Mouse (Mus musculus): Measurements from ENCODE around the gene Gstt3. TPM values are rescaled to one million over a fixed set of nuclear protein-coding genes. Genes with fewer than 3 reads are reported as not detected.
A peak's percentile ranks its signal among the peaks of the same experiment; 100 is the strongest.

The Gstt3 gene
- polyA plus RNA-seq, 1 experiment from 2014 or later: 1.2 TPM

DNA sequence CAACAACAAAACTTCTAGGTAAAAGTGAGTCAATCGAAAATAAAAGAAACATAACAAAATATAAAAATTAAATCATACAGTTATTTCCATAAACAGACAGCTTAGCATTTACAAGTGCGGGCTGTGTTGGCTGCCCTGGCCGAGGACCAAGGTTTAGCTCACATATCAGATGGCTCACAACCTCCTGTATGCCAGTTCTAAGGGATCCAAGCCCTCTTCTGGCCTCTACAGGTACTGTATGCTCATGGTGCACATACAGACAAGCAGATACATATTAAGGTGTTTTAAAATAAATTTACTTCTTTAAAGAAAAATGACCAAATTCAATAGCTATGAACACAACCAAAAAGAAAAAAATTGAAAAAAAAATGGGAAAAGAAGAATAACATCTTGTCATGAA is 20.9 kb downstream of the Gstt3 start:
- WGBS: 98% methylated on average over 3 of the region's 3 CpGs
- no peaks in the 10 kb centered on the region for H3K27me3 ChIP-seq (ENCODE audit: control insufficient read depth, insufficient read depth, low read length)
- H3K36me3 ChIP-seq (ENCODE audit: control insufficient read depth, insufficient read depth, low read length): peaks cover 4% of the 10 kb centered on the region; the same call in 1 of the 2 replicates
- H3K9ac ChIP-seq (ENCODE audit: low read length): no peak overlapping the region
- DNase-seq (ENCODE audit: low spot score) (no peak), ATAC-seq (replicated peaks; ENCODE audit: low FRiP score) (no peak)
- H3K27ac ChIP-seq (ENCODE audit: low read depth, low read length): no peak overlapping the region
- H3K4me1 ChIP-seq (replicated peaks; ENCODE audit: control insufficient read depth, insufficient read depth, low read length): peaks cover 4% of the 10 kb centered on the region; the same call in 1 of the 2 replicates
- H3K4me2 ChIP-seq (ENCODE audit: low read depth, low read length, severe bottlenecking): no peak overlapping the region
- no peaks in the 10 kb centered on the region; the same call in 1 of the 2 replicates for H3K9me3 ChIP-seq (ENCODE audit: control insufficient read depth, low read length)
- H3K4me3 ChIP-seq (ENCODE audit: low read depth, low read length): no peak overlapping the region

DNA sequence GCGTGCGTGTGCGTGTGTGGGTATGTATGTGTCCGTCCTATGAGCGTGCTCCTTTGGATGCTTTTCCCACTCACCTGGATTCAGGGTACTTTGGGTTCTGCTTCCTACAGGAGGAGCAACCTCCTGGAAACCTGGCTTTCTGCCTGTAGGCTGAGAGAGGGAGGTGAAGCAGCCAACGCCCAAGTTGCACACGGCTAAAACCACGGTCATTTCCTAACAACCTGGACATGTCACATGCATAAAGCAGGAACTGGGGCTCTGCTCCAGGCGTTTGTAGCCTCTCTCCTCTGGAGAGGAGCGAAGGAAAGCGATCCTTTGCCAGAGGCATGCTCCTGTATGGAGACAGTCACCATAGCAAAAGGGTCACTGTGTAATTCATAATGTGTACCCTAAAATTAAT is 24.5 kb downstream of the Gstt3 start:
- Histone ChIP-seq H3K4me1 (replicated peaks; ENCODE audit: control insufficient read depth, insufficient read depth, low read length) (no peaks in the 10 kb centered on the region), H3K27ac (ENCODE audit: low read depth, low read length) (no peak overlapping the region), H3K4me2 (ENCODE audit: low read depth, low read length, severe bottlenecking) (no peak overlapping the region), H3K4me3 (ENCODE audit: low read depth, low read length) (no peak overlapping the region), H3K27me3 (ENCODE audit: control insufficient read depth, insufficient read depth, low read length) (no peaks in the 10 kb centered on the region), H3K36me3 (ENCODE audit: control insufficient read depth, insufficient read depth, low read length) (peaks cover 9% of the 10 kb centered on the region; the same call in 1 of the 2 replicates), H3K9ac (ENCODE audit: low read length) (no peak overlapping the region), H3K9me3 (ENCODE audit: control insufficient read depth, low read length) (no peaks in the 10 kb centered on the region; the same call in 1 of the 2 replicates)
- ATAC-seq (replicated peaks; ENCODE audit: low FRiP score): no peak
- WGBS: 97% methylated on average over 11 of the region's 11 CpGs
- no peak for DNase-seq (ENCODE audit: low spot score)

DNA sequence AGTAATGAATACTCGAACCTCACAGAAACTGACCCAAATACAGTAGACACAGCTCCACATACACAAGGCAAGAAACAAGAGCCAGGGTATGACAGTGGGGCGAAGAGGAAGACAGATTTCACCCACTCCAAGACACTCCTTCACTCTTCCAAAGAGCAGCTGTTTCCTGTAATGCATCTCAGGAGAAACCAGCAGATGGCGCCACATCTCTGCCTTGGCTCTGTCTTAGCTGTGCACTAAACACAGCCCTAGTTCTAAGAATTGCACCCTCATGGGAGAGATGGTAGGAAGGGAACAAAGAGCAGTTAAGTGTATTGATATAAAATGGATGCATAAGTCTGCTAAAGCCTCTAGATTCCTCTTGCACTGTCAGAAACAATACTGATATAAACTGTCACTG is 37.2 kb downstream of the Gstt3 start:
- 43% methylated on average over 3 of the region's 3 CpGs for WGBS
- Histone ChIP-seq H3K4me1 (replicated peaks; ENCODE audit: control insufficient read depth, insufficient read depth, low read length) (no peaks in the 10 kb centered on the region), H3K9me3 (ENCODE audit: control insufficient read depth, low read length) (no peaks in the 10 kb centered on the region), H3K9ac (ENCODE audit: low read length) (no peak overlapping the region), H3K27me3 (ENCODE audit: control insufficient read depth, insufficient read depth, low read length) (no peaks in the 10 kb centered on the region), H3K4me2 (ENCODE audit: low read depth, low read length, severe bottlenecking) (no peak overlapping the region), H3K4me3 (ENCODE audit: low read depth, low read length) (no peak overlapping the region), H3K36me3 (ENCODE audit: control insufficient read depth, insufficient read depth, low read length) (peaks cover 19% of the 10 kb centered on the region; the same call in 1 of the 2 replicates), H3K27ac (ENCODE audit: low read depth, low read length) (no peak overlapping the region)
- peak; percentile 87 for ATAC-seq (replicated peaks; ENCODE audit: low FRiP score)
- DNase-seq (ENCODE audit: low spot score): peak; percentile 84

DNA sequence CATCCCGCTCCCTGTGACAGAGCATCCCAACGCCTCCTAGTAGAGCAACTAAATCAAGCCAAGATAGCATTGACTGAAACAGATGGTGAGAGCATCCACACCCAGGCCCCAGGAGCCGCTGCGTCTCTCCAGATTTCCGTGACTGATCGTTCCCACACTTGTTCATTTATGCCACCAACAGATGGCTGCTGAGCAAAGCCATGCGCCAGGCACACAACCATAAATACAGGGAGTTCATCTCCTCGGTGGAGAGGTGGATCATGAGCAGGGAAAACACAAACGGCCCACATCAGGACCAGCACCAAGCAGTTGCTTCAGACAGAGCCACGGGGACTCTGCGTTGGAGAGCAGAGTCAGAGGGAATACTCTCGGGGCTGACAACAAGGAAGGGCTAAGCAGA is 37.8 kb downstream of the Gstt3 start:
- 93% methylated on average over 12 of the region's 12 CpGs for WGBS
- no peak overlapping the region for H3K4me2 ChIP-seq (ENCODE audit: low read depth, low read length, severe bottlenecking)
- no peak overlapping the region for H3K9ac ChIP-seq (ENCODE audit: low read length)
- ATAC-seq (replicated peaks; ENCODE audit: low FRiP score) (no peak), DNase-seq (ENCODE audit: low spot score) (no peak)
- peaks cover 18% of the 10 kb centered on the region; the same call in 1 of the 2 replicates for H3K36me3 ChIP-seq (ENCODE audit: control insufficient read depth, insufficient read depth, low read length)
- H3K4me1 ChIP-seq (replicated peaks; ENCODE audit: control insufficient read depth, insufficient read depth, low read length): no peaks in the 10 kb centered on the region
- no peak overlapping the region for H3K27ac ChIP-seq (ENCODE audit: low read depth, low read length)
- no peaks in the 10 kb centered on the region for H3K27me3 ChIP-seq (ENCODE audit: control insufficient read depth, insufficient read depth, low read length)
- no peak overlapping the region for H3K4me3 ChIP-seq (ENCODE audit: low read depth, low read length)
- no peaks in the 10 kb centered on the region for H3K9me3 ChIP-seq (ENCODE audit: control insufficient read depth, low read length)

DNA sequence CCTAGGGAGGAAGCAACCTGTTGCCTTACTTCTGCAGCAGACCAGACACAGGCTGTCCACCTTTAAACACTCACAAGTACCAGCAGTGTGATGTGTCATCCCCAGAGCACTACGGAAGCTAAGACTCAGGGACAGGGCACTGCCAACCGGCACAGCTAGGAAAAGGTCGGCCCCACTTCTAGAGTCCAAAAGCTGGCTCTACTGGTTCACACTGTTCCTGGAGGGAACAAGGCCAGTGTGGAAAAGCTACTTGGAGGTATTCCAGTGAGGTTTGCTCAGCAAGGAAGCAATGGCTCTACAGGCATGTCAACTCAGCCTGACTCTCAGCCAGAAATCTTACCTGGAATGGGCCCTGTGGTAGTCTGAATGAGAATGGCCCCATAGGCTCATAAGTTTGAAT is 40.3 kb downstream of the Gstt3 start:
- H3K36me3 ChIP-seq (ENCODE audit: control insufficient read depth, insufficient read depth, low read length): peaks cover 16% of the 10 kb centered on the region; the same call in 1 of the 2 replicates
- no peak overlapping the region for H3K4me3 ChIP-seq (ENCODE audit: low read depth, low read length)
- no peaks in the 10 kb centered on the region for H3K9me3 ChIP-seq (ENCODE audit: control insufficient read depth, low read length)
- no peak for DNase-seq (ENCODE audit: low spot score)
- no peak for ATAC-seq (replicated peaks; ENCODE audit: low FRiP score)
- WGBS: 98% methylated on average over 3 of the region's 3 CpGs
- H3K27ac ChIP-seq (ENCODE audit: low read depth, low read length): no peak overlapping the region
- no peak overlapping the region for H3K4me2 ChIP-seq (ENCODE audit: low read depth, low read length, severe bottlenecking)
- H3K9ac ChIP-seq (ENCODE audit: low read length): no peak overlapping the region
- H3K4me1 ChIP-seq (replicated peaks; ENCODE audit: control insufficient read depth, insufficient read depth, low read length): no peaks in the 10 kb centered on the region
- no peaks in the 10 kb centered on the region for H3K27me3 ChIP-seq (ENCODE audit: control insufficient read depth, insufficient read depth, low read length)

DNA sequence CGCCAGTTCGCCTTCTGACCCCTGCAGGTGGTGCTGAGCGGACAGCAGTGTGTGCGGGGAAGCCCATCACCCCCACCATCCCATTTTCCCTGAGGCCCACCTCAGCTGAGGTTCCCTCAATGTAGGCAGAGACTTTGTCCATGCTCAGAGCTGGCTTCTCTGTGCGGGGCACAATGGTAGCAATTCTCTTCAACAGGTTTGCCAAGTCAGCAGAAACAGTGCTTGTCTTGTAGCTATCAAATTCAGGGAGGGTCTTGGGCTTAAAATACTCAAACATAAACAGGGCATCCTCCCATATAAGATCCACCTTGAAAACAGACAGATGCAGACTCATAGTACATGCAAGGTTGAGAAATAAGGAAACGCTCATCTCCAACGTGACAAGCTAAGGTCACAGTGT is 55.8 kb downstream of the Gstt3 start:
- H3K27me3 ChIP-seq (ENCODE audit: control insufficient read depth, insufficient read depth, low read length): no peaks in the 10 kb centered on the region
- ATAC-seq (replicated peaks; ENCODE audit: low FRiP score) (no peak), DNase-seq (ENCODE audit: low spot score) (no peak)
- H3K9me3 ChIP-seq (ENCODE audit: control insufficient read depth, low read length): no peaks in the 10 kb centered on the region
- no peak overlapping the region for H3K27ac ChIP-seq (ENCODE audit: low read depth, low read length)
- no peaks in the 10 kb centered on the region for H3K4me1 ChIP-seq (replicated peaks; ENCODE audit: control insufficient read depth, insufficient read depth, low read length)
- 95% methylated on average over 7 of the region's 7 CpGs for WGBS
- no peak overlapping the region for H3K9ac ChIP-seq (ENCODE audit: low read length)
- no peak overlapping the region for H3K4me2 ChIP-seq (ENCODE audit: low read depth, low read length, severe bottlenecking)
- H3K4me3 ChIP-seq (ENCODE audit: low read depth, low read length): no peak overlapping the region
- peaks cover 19% of the 10 kb centered on the region for H3K36me3 ChIP-seq (ENCODE audit: control insufficient read depth, insufficient read depth, low read length)

Other genes starting within 250 kb of the Gstt3 start
- 2.3 and 3.5 TPM in 2 replicates for gene Lrrc75b, start 221.1 kb downstream of the Gstt3 start, polyA plus RNA-seq (2014; fragmentation: Nextera tagmentation; extraction: Ambion mirVana)
- gene Ggt1, start 219.8 kb downstream of the Gstt3 start, polyA plus RNA-seq (2014; fragmentation: Nextera tagmentation; extraction: Ambion mirVana): 2.3 and 3.4 TPM in 2 replicates
- 0.67 and 1.0 TPM in 2 replicates for gene Ggt5, start 192.1 kb downstream of the Gstt3 start, polyA plus RNA-seq (2014; fragmentation: Nextera tagmentation; extraction: Ambion mirVana)
- 2.0 and 2.3 TPM in 2 replicates for gene Susd2, start 137.4 kb downstream of the Gstt3 start, polyA plus RNA-seq (2014; fragmentation: Nextera tagmentation; extraction: Ambion mirVana)
- gene Cabin1, start 17.1 kb downstream of the Gstt3 start, polyA plus RNA-seq (2014; fragmentation: Nextera tagmentation; extraction: Ambion mirVana): 41.8 and 49.1 TPM in 2 replicates
- 81.2 and 84.3 TPM in 2 replicates for gene Ddt, start 8.0 kb downstream of the Gstt3 start, polyA plus RNA-seq (2014; fragmentation: Nextera tagmentation; extraction: Ambion mirVana)
- not detected in 2 replicates for gene Gm20441, start 460 bp downstream of the Gstt3 start, polyA plus RNA-seq (2014; fragmentation: Nextera tagmentation; extraction: Ambion mirVana)
- gene Gstt1, start 17.2 kb upstream of the Gstt3 start, polyA plus RNA-seq (2014; fragmentation: Nextera tagmentation; extraction: Ambion mirVana): 4.6 and 5.2 TPM in 2 replicates
- not detected in 2 replicates for gene Gstt4, start 41.1 kb upstream of the Gstt3 start, polyA plus RNA-seq (2014; fragmentation: Nextera tagmentation; extraction: Ambion mirVana)
- gene Gstt2, start 56.0 kb upstream of the Gstt3 start, polyA plus RNA-seq (2014; fragmentation: Nextera tagmentation; extraction: Ambion mirVana): 6.9 and 8.8 TPM in 2 replicates
- 2,277 and 2,481 TPM in 2 replicates for gene Mif, start 78.8 kb upstream of the Gstt3 start, polyA plus RNA-seq (2014; fragmentation: Nextera tagmentation; extraction: Ambion mirVana)
- gene Derl3, start 112.0 kb upstream of the Gstt3 start, polyA plus RNA-seq (2014; fragmentation: Nextera tagmentation; extraction: Ambion mirVana): 2.3 and 3.4 TPM in 2 replicates
- gene Smarcb1, start 140.2 kb upstream of the Gstt3 start, polyA plus RNA-seq (2014; fragmentation: Nextera tagmentation; extraction: Ambion mirVana): 295 TPM in 2 replicates
- 6.6 and 7.4 TPM in 2 replicates for gene Chchd10, start 151.7 kb upstream of the Gstt3 start, polyA plus RNA-seq (2014; fragmentation: Nextera tagmentation; extraction: Ambion mirVana)
- gene Mmp11, start 155.1 kb upstream of the Gstt3 start, polyA plus RNA-seq (2014; fragmentation: Nextera tagmentation; extraction: Ambion mirVana): 25.1 and 30.0 TPM in 2 replicates
- gene Gm867, start 159.3 kb upstream of the Gstt3 start, polyA plus RNA-seq (2014; fragmentation: Nextera tagmentation; extraction: Ambion mirVana): 0.39 and 0.52 TPM in 2 replicates
- gene Vpreb3, start 161.6 kb upstream of the Gstt3 start, polyA plus RNA-seq (2014; fragmentation: Nextera tagmentation; extraction: Ambion mirVana): 0.76 and 0.79 TPM in 2 replicates
- not detected in 2 replicates for gene Gm5134, start 173.1 kb upstream of the Gstt3 start, polyA plus RNA-seq (2014; fragmentation: Nextera tagmentation; extraction: Ambion mirVana)

Measured in forebrain, embryonic 11.5 days (tissue).